25 mouse cellular contexts compared by ENCODE assay signal in the genomic region with DNA sequence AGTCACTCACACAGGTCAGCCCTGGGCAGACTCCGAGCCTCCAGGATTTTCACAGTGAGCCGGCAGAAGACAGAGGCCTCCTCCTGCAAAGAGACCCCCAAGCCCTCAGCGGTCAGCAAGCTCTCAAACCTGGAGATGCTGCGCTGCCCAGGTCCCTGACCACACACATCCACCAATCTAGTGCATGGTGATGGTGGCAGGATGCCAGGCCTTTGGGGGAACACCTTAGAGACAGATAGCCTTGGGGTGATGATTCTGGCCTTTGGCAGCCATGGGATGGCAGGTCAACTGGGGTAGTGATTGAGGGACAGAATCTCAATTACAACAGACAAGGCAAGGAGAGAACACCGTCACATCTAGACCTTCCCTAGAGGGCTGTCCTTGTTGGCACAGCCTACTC. TPM values are rescaled to one million over a fixed set of nuclear protein-coding genes. Genes with fewer than 3 reads are reported as not detected.
"Had no signal": no experiment of that assay in that cellular context is flagged by ENCODE, and none has a peak within 500 bp of the region (broad histone marks: within the 10 kb centered on the region; RNA-seq: fewer than 3 reads in every experiment).

No protein-coding gene starts in this region.

- H3K9me3 ChIP-seq: liver, embryonic 13.5 days had no signal

- H3K27me3 ChIP-seq: liver, embryonic 13.5 days had no signal

- DNase-seq: kidney, adult 2 months; kidney, postnatal 36 days; layer of hippocampus, postnatal 36 days; liver, embryonic 13.5 days; lung, embryonic 14.5 days; lung, postnatal 10 days; midbrain, embryonic 14.5 days; thymus, postnatal 25 days had no signal

- H3K27ac ChIP-seq: kidney, postnatal 0 days; left cerebral cortex, adult 2 months; liver, embryonic 13.5 days had no signal

- H3K4me1 ChIP-seq: liver, embryonic 13.5 days had no signal

- H3K36me3 ChIP-seq: liver, embryonic 13.5 days had no signal

- H3K9ac ChIP-seq: liver, embryonic 13.5 days; lung, embryonic 14.5 days had no signal

- H3K4me2 ChIP-seq: liver, embryonic 13.5 days; lung, embryonic 14.5 days; midbrain, embryonic 11.5 days had no signal

- H3K4me3 ChIP-seq: left cerebral cortex, adult 2 months; liver, embryonic 13.5 days had no signal

RNA-seq across cellular contexts. Expression of a gene that starts 4.9 kb away (rescaled TPM):
- total RNA-seq: layer of hippocampus, adult 8-10 months; layer of hippocampus, postnatal 36 days; left cerebral cortex, adult 2 months; liver, adult 2 months; megakaryocyte-erythroid progenitor cell, adult 5-6 weeks had no signal
- polyA plus RNA-seq: kidney, adult 2 months; kidney, embryonic 14.5 days; liver, adult 2 months; liver, embryonic 13.5 days; liver, embryonic 16.5 days; lung, embryonic 14.5 days; midbrain, embryonic 14.5 days; neural tube, embryonic 11.5 days; neural tube, embryonic 14.5 days; small intestine, adult 2 months had no signal

RNA-seq across cellular contexts. Expression of a gene that starts 29.9 kb away (rescaled TPM):
- total RNA-seq: layer of hippocampus, adult 8-10 months; layer of hippocampus, postnatal 10 days; layer of hippocampus, postnatal 36 days; left cerebral cortex, adult 2 months; left cerebral cortex, postnatal 10 days; left cerebral cortex, postnatal 36 days; megakaryocyte-erythroid progenitor cell, adult 5-6 weeks had no signal
- polyA plus RNA-seq: kidney, embryonic 14.5 days; limb, embryonic 11.5 days; liver, embryonic 13.5 days; liver, embryonic 16.5 days; midbrain, embryonic 11.5 days; midbrain, embryonic 14.5 days; midbrain, postnatal 0 days; neural tube, embryonic 11.5 days; neural tube, embryonic 14.5 days had no signal

RNA-seq across cellular contexts. Expression of a gene that starts 39.0 kb away (rescaled TPM):
- total RNA-seq: liver, adult 2 months; megakaryocyte-erythroid progenitor cell, adult 5-6 weeks had no signal
- polyA plus RNA-seq: kidney, embryonic 14.5 days; kidney, postnatal 0 days; limb, embryonic 11.5 days; liver, adult 2 months; liver, embryonic 13.5 days; liver, embryonic 16.5 days; lung, embryonic 14.5 days; spleen, adult 2 months had no signal
